Mouse (Mus musculus): ENCODE measurements at regions not wholly inside any gene's neighbourhood (a gene's known extent, or its start where the extent isn't known, plus 50 kb on each side); places are given as distances from the start of the nearest gene placed in this dataset.

DNA sequence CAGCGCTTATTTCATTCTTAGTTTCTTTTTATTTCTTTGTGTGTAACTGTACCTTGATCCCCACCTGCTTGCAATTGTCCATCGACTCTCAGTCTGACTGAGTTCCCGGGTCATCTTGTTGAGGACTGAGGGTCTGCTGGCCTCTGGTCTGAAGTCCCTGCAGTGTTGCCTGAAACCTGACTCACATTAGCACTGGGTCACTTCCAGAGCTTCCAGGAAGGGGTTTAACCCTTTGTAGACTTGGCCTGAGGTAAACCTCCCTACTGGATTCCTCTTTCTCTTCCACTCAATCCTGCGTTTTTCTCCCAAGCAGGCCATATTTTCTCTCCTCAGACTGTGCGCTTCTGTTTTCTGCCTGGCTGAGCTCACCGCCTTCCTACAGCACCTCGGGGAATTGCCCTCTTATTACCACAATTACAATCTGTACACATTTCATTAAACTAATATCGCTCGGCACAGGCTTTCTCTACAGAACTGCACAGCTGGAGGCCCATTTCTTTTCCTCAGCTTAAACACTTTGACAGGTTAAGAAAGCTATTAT is 655.4 kb downstream of the Stpg2 start:
- peaks cover 4 to 5% of the 10 kb centered on the region in 2 experiments; a peak in 2 of 4 replicates for H3K4me1 ChIP-seq (ENCODE audit: control insufficient read depth in 2 of 2, insufficient read depth in 2 of 2, low read length in 2 of 2)
- no peak for ATAC-seq (ENCODE audit: insufficient number of reproducible peaks, insufficient read depth, low FRiP score, low read depth)
- H3K4me2 ChIP-seq (ENCODE audit: low read length) = peak overlapping the region; percentile 3; the same call in 1 of the 2 replicates

DNA sequence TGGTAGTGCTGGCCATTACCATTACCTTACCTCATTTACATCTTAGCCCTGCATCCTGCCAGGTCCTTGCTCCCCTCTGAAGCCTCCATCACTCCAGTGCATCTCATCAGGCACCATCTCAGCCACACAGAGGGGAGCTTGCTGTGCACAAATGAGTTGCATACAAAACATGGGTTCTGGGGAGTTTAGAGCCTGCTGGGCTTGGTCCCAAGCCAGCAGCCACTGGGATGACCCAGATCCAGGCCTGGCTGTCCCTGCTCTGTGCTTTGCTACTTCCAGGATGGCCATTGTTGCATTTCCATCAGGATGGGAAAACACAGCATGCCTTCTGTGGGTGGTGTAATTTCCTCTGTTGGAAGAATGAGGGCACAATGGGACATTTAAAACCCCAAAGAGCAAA is 660.8 kb downstream of the Stpg2 start:
- Histone ChIP-seq H3K4me3 (ENCODE audit: control insufficient read depth in 1 of 2, insufficient read depth in 1 of 2, low read depth in 1 of 2, low read length in 2 of 2) (no peak overlapping the region), H3K9me3 (ENCODE audit: control insufficient read depth, low read length) (no peaks in the 10 kb centered on the region), H3K27me3 (ENCODE audit: control insufficient read depth, insufficient read depth, low read length) (no peaks in the 10 kb centered on the region), H3K9ac (ENCODE audit: low read length) (no peak overlapping the region), H3K27ac (replicated peaks in 1 of 2; ENCODE audit: control insufficient read depth in 1 of 2, insufficient read depth in 1 of 2, low read depth in 2 of 2, low read length in 2 of 2) (no peak overlapping the region), H3K4me2 (ENCODE audit: low read length) (no peak overlapping the region), H3K4me1 (ENCODE audit: control insufficient read depth in 2 of 2, insufficient read depth in 2 of 2, low read length in 2 of 2) (no peaks in the 10 kb centered on the region), H3K36me3 (ENCODE audit: control insufficient read depth, insufficient read depth, low read length) (no peaks in the 10 kb centered on the region)
- ATAC-seq (ENCODE audit: insufficient number of reproducible peaks, insufficient read depth, low FRiP score, low read depth) = no peak

More for the DNA sequence above, 655.4 kb downstream of the Stpg2 start:
- H3K27me3 ChIP-seq (ENCODE audit: control insufficient read depth, insufficient read depth, low read length) = no peaks in the 10 kb centered on the region
- H3K9ac ChIP-seq (ENCODE audit: low read length) = no peak overlapping the region
- H3K27ac ChIP-seq (replicated peaks in 1 of 2; ENCODE audit: control insufficient read depth in 1 of 2, insufficient read depth in 1 of 2, low read depth in 2 of 2, low read length in 2 of 2) = peak overlapping the region; percentile 68 to 88
- H3K4me3 ChIP-seq (ENCODE audit: control insufficient read depth in 1 of 2, insufficient read depth in 1 of 2, low read depth in 1 of 2, low read length in 2 of 2) = no peak overlapping the region
- H3K36me3 ChIP-seq (ENCODE audit: control insufficient read depth, insufficient read depth, low read length) = no peaks in the 10 kb centered on the region
- WGBS = 71% methylated on average over 9 of the region's 9 CpGs
- H3K9me3 ChIP-seq (ENCODE audit: control insufficient read depth, low read length) = no peaks in the 10 kb centered on the region

DNA sequence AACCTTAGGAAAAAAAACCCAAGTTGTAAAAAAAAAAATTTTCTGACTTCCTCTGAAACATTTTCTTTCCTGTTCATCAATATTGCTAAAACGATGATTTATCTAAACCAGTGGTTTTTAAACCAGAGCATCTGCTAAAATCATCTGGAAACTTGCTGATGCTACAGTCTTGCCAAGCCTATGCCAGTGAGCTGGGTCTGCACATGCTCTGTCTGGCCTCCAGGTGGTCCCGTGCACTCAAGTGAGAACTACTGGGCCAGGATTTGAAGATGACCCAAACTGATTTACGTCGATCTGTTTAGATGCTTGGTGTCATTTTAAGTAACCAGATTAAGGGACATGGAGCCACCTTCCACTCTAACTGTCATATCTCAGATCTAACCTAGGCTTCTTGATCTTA is 661.5 kb downstream of the Stpg2 start:
- H3K9me3 ChIP-seq (ENCODE audit: control insufficient read depth, low read length) = no peaks in the 10 kb centered on the region
- no peaks in the 10 kb centered on the region for H3K27me3 ChIP-seq (ENCODE audit: control insufficient read depth, insufficient read depth, low read length)
- WGBS = 82% methylated on average over 4 of the region's 4 CpGs
- H3K4me3 ChIP-seq (ENCODE audit: control insufficient read depth in 1 of 2, insufficient read depth in 1 of 2, low read depth in 1 of 2, low read length in 2 of 2) = no peak overlapping the region
- H3K36me3 ChIP-seq (ENCODE audit: control insufficient read depth, insufficient read depth, low read length) = no peaks in the 10 kb centered on the region
- H3K4me2 ChIP-seq (ENCODE audit: low read length) = no peak overlapping the region
- no peak overlapping the region for H3K9ac ChIP-seq (ENCODE audit: low read length)
- no peak for ATAC-seq (ENCODE audit: insufficient number of reproducible peaks, insufficient read depth, low FRiP score, low read depth)
- H3K4me1 ChIP-seq (ENCODE audit: control insufficient read depth in 2 of 2, insufficient read depth in 2 of 2, low read length in 2 of 2) = no peaks in the 10 kb centered on the region
- H3K27ac ChIP-seq (replicated peaks in 1 of 2; ENCODE audit: control insufficient read depth in 1 of 2, insufficient read depth in 1 of 2, low read depth in 2 of 2, low read length in 2 of 2) = no peak overlapping the region

DNA sequence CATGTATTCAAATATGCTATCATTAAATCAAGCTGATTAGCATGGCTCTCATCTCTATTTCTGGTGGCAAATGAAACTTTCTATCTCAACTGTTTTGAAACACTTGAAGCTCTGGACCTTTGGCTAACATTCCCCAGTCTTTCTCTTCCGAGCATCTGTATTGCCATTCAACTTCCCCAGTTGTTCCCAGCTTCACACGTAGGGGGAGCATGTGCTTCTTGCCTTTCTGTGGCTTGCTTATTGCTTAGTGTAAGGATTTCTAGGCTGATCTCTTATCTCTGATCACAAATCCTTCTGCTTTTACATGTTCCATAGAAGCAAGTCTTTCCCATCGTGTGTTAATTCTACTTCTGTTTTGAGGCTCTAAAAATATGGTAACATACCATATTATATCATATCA is 662.0 kb downstream of the Stpg2 start:
- H3K27me3 ChIP-seq (ENCODE audit: control insufficient read depth, insufficient read depth, low read length) = no peaks in the 10 kb centered on the region
- no peak overlapping the region for H3K9ac ChIP-seq (ENCODE audit: low read length)
- no peak for ATAC-seq (ENCODE audit: insufficient number of reproducible peaks, insufficient read depth, low FRiP score, low read depth)
- no peak overlapping the region for H3K4me3 ChIP-seq (ENCODE audit: control insufficient read depth in 1 of 2, insufficient read depth in 1 of 2, low read depth in 1 of 2, low read length in 2 of 2)
- no peaks in the 10 kb centered on the region for H3K36me3 ChIP-seq (ENCODE audit: control insufficient read depth, insufficient read depth, low read length)
- no peak overlapping the region for H3K27ac ChIP-seq (replicated peaks in 1 of 2; ENCODE audit: control insufficient read depth in 1 of 2, insufficient read depth in 1 of 2, low read depth in 2 of 2, low read length in 2 of 2)
- WGBS = 78% methylated on average over 3 of the region's 3 CpGs
- H3K4me1 ChIP-seq (ENCODE audit: control insufficient read depth in 2 of 2, insufficient read depth in 2 of 2, low read length in 2 of 2) = no peaks in the 10 kb centered on the region
- no peaks in the 10 kb centered on the region for H3K9me3 ChIP-seq (ENCODE audit: control insufficient read depth, low read length)
- H3K4me2 ChIP-seq (ENCODE audit: low read length) = no peak overlapping the region

DNA sequence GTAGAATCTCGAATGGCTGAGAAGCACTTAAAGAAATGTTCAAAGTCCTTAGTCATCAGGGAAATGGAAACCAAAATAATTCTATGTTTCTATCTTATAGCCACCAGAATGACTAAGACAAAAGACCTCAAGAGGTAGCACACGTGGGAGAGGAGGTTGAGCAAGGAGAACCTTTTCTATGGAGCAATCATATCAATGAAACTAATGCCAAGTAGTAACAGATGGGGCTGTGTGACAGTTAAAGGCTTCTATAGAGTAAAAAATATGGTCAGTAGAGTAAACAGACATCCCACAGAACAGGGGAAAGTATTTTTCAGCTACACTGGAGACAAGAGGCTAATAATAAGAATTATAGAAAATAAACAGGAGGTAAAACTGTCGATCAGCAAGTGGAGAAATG is 664.3 kb downstream of the Stpg2 start:
- no peak for ATAC-seq (ENCODE audit: insufficient number of reproducible peaks, insufficient read depth, low FRiP score, low read depth)
- Histone ChIP-seq H3K9ac (ENCODE audit: low read length) (no peak overlapping the region), H3K27ac (replicated peaks in 1 of 2; ENCODE audit: control insufficient read depth in 1 of 2, insufficient read depth in 1 of 2, low read depth in 2 of 2, low read length in 2 of 2) (no peak overlapping the region), H3K4me3 (ENCODE audit: control insufficient read depth in 1 of 2, insufficient read depth in 1 of 2, low read depth in 1 of 2, low read length in 2 of 2) (no peak overlapping the region), H3K4me1 (ENCODE audit: control insufficient read depth in 2 of 2, insufficient read depth in 2 of 2, low read length in 2 of 2) (no peaks in the 10 kb centered on the region), H3K9me3 (ENCODE audit: control insufficient read depth, low read length) (no peaks in the 10 kb centered on the region), H3K4me2 (ENCODE audit: low read length) (no peak overlapping the region), H3K36me3 (ENCODE audit: control insufficient read depth, insufficient read depth, low read length) (no peaks in the 10 kb centered on the region), H3K27me3 (ENCODE audit: control insufficient read depth, insufficient read depth, low read length) (no peaks in the 10 kb centered on the region)
- 81% methylated on average over 3 of the region's 3 CpGs for WGBS

DNA sequence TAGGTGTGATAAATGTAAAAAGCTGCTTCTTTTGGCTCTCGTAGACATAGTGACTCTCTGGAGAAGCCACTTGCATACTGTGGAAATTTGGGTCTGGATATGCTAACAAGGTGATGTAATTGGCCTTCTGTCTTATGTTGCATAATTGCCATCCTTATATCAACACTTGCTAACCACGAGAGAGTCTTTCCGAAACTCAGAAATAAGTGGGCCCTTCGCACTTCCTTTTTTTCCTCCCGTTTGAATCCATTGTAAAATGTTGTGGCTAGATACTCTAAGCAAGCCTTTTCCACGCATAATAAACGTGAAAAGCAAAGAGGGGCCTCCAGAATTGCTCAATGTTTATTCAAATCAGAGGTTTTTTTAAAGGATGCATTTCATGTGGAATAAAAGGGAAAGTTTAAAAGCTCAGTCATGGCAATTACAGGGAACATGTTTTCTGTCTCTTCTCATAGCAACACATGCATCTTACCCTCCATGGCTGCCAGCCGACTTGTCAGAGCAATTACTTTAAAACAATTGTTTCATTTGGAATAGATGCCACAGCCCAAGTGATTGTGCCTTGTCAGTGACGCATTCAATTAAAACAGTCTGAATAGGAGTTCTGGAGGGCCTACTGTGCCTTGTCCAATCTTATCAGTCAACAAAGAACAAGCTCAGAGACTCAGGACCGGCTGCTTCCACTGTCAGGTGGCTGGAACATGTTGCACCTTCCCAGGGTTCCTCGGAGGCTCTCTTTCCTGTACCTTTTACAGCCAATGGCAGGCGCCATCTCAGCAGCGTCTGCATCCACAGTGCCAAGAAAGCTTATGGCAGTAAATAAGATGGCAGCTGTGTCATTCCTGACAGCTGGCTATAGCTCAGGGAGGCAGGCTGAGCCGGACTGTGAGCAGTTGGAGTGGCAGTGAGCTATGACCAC is 680.7 kb downstream of the Stpg2 start:
- ATAC-seq (ENCODE audit: insufficient number of reproducible peaks, insufficient read depth, low FRiP score, low read depth) = no peak
- Histone ChIP-seq H3K9ac (ENCODE audit: low read length) (no peak overlapping the region), H3K4me3 (ENCODE audit: control insufficient read depth in 1 of 2, insufficient read depth in 1 of 2, low read depth in 1 of 2, low read length in 2 of 2) (no peak overlapping the region), H3K27ac (replicated peaks in 1 of 2; ENCODE audit: control insufficient read depth in 1 of 2, insufficient read depth in 1 of 2, low read depth in 2 of 2, low read length in 2 of 2) (no peak overlapping the region), H3K27me3 (ENCODE audit: control insufficient read depth, insufficient read depth, low read length) (no peaks in the 10 kb centered on the region), H3K4me1 (ENCODE audit: control insufficient read depth in 2 of 2, insufficient read depth in 2 of 2, low read length in 2 of 2) (no peaks in the 10 kb centered on the region), H3K9me3 (ENCODE audit: control insufficient read depth, low read length) (no peaks in the 10 kb centered on the region), H3K4me2 (ENCODE audit: low read length) (no peak overlapping the region), H3K36me3 (ENCODE audit: control insufficient read depth, insufficient read depth, low read length) (no peaks in the 10 kb centered on the region)
- 61% methylated on average over 14 of the region's 14 CpGs for WGBS

DNA sequence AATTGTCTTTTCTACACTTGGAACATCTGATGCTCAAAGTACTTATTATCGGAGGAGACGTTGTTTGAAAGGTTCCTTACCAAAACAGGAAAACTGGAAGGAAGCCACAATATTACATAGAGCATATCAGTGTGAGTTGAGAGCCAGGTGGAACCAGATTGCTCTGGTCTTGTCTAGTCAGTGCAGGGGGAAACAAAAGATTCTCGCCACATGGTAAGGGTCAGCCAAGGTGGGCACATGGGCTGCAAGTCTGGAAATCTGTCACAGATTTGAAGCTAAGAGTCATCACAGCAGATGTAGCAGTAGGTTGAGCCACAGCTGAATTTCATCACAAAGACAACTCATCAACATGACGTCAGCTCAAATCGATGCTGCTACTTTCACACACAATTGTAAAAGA is 681.8 kb downstream of the Stpg2 start:
- Histone ChIP-seq H3K4me3 (ENCODE audit: control insufficient read depth in 1 of 2, insufficient read depth in 1 of 2, low read depth in 1 of 2, low read length in 2 of 2) (no peak overlapping the region), H3K9me3 (ENCODE audit: control insufficient read depth, low read length) (no peaks in the 10 kb centered on the region), H3K4me2 (ENCODE audit: low read length) (no peak overlapping the region), H3K36me3 (ENCODE audit: control insufficient read depth, insufficient read depth, low read length) (no peaks in the 10 kb centered on the region), H3K27ac (replicated peaks in 1 of 2; ENCODE audit: control insufficient read depth in 1 of 2, insufficient read depth in 1 of 2, low read depth in 2 of 2, low read length in 2 of 2) (no peak overlapping the region), H3K9ac (ENCODE audit: low read length) (no peak overlapping the region), H3K27me3 (ENCODE audit: control insufficient read depth, insufficient read depth, low read length) (no peaks in the 10 kb centered on the region), H3K4me1 (ENCODE audit: control insufficient read depth in 2 of 2, insufficient read depth in 2 of 2, low read length in 2 of 2) (no peaks in the 10 kb centered on the region)
- ATAC-seq (ENCODE audit: insufficient number of reproducible peaks, insufficient read depth, low FRiP score, low read depth) = no peak
- 72% methylated on average over 5 of the region's 5 CpGs for WGBS
